Mouse (Mus musculus) erythroblast, embryonic 14.5 days (primary cell): Measurements from ENCODE around the gene Ptges3. TPM values are rescaled to one million over a fixed set of nuclear protein-coding genes. Genes with fewer than 3 reads are reported as not detected.

Experiments used
- H3K27me3 ChIP-seq: 2 replicates; pipeline ENCODE4 v1.6.1; 2012; ENCODE audit warnings: inconsistent platforms; ENCODE audit not compliant: control insufficient read depth
- H3K36me3 ChIP-seq: 2 replicates; pipeline ENCODE4 v1.6.1; 2012; ENCODE audit warnings: mild to moderate bottlenecking, inconsistent platforms; ENCODE audit not compliant: control insufficient read depth
- H3K4me1 ChIP-seq: 2 replicates; pipeline ENCODE4 v1.6.1; 2012; ENCODE audit warnings: inconsistent platforms; ENCODE audit not compliant: control insufficient read depth
- H3K4me3 ChIP-seq: replicated peaks from 2 replicates; pipeline ENCODE3; 2012; ENCODE audit warnings: moderate library complexity, mild to moderate bottlenecking, inconsistent platforms
- H3K9me3 ChIP-seq: 2 replicates; pipeline ENCODE4 v1.6.1; 2012; ENCODE audit warnings: low read length, inconsistent platforms, mixed read lengths; ENCODE audit not compliant: control insufficient read depth
- GATA1 ChIP-seq: IDR thresholded peaks from 2 replicates; pipeline ENCODE4 v1.6.1; 2012; ENCODE audit warnings: low read length, inconsistent platforms, mixed read lengths
- TAL1 ChIP-seq: IDR thresholded peaks from 3 replicates; pipeline ENCODE4 v1.6.1; 2012; ENCODE audit warnings: low read length, inconsistent platforms, mixed read lengths
- polyA plus RNA-seq: library from polyadenylated mRNA; stranded (reverse); fragments of >175 nt; gene quantifications from 2 replicates; pipeline ENCODE4 v1.2.3, GENCODE M21; 2012

Gene Ptges3
- 8.6 and 11.8 TPM in 2 replicates for polyA plus RNA-seq

DNA sequence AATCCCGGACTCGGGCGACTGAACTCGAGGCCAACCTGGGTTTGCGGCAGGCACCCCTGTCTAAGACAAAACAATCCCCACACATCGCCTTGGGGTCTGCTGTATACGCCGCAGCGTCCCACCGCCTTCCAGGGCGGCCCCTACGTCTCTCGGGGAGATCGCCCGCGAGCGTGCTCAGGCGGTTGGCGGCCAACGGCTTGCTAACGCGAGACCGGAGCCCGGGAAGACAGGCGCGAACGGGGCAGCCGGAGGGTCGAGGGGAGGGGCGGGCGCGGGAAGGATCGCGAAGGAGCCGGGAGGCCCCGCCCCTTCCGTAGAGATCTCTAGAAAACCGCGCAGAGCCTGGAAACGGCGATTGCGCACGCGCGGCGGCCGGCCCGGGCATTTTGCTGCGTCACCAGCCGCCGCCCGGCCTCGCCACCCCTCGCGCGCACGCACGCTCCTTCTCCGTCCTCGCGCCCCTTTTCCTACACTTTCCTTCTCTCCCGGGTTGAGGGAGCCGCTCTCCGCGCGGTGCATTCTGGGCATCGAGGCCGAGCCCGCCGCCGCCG, at the start of gene Ptges3:
Ptges3 (plus strand) TSS at position 354 of the 551 bp plus-strand sequence.
- H3K4me1 ChIP-seq = peaks cover 45% of the 10 kb centered on the region
- TF ChIP-seq GATA1 = no peak
- no peak for TF ChIP-seq TAL1
- H3K4me3 ChIP-seq = peak within 1 kb of the TSS; percentile 99
- peaks cover 4% of the 10 kb centered on the region for H3K27me3 ChIP-seq
- H3K9me3 ChIP-seq = no peaks in the 10 kb centered on the region
- peaks cover 28% of the 10 kb centered on the region for H3K36me3 ChIP-seq

DNA sequence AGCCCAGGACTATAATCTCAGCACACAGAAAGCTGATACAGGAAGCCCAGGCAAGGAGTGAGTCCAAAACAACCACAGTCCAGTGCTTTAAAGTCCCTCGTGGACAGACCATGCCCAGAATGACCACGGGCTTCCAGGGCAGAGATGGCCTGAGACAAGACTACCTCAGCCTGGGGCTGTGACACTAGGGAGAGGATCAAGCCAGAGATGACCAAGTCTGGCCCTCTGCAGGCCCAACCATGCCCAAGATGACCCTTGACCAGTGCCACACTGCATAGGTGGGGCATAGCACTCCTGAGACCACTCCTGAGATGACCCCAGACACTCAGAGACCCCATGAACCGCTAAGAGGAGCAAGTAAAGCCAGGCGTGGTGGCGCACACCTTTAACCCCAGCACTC, 49.0 kb upstream of the Ptges3 start:
- TF ChIP-seq GATA1 = no peak
- Histone ChIP-seq H3K27me3 (no peaks in the 10 kb centered on the region), H3K36me3 (no peaks in the 10 kb centered on the region), H3K4me1 (peaks cover 1% of the 10 kb centered on the region), H3K4me3 (no peak overlapping the region), H3K9me3 (no peaks in the 10 kb centered on the region)

GRCm38 (mm10) chr10:128015068-128015934, 43.5 kb upstream of the Ptges3 start, which contains the start of gene Prim1:
Gene Prim1, plus strand, starts transcription at chr10:128015168.
- Histone ChIP-seq H3K27me3 (no peaks in the 10 kb centered on the region), H3K9me3 (no peaks in the 10 kb centered on the region), H3K4me3 (peak within 1 kb of the TSS; percentile 97), H3K4me1 (peaks cover 25% of the 10 kb centered on the region), H3K36me3 (peaks cover 38% of the 10 kb centered on the region)
- TF ChIP-seq TAL1 = no peak
- TF ChIP-seq GATA1 = no peak

DNA sequence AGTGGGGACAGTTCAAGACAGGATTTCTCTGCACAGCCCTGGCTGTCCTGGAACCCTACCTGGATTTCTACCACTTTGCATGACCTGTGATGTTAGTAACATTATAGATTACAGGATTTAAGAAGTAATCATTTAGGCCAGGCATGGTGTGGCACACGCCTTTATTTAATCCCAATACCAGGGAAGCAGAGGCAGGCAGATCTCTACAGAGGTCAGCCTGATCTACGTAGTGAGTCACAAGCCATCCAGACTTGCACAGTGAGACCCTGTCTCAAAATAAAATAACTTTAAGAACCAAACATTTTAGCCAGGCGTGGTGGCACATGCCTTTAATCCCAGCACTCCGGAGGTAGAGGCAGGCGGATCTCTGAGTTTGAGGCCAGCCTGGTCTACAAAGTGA, 36.6 kb upstream of the Ptges3 start:
- H3K9me3 ChIP-seq = no peaks in the 10 kb centered on the region
- peaks cover 4% of the 10 kb centered on the region for H3K4me1 ChIP-seq
- no peak for TF ChIP-seq TAL1
- TF ChIP-seq GATA1 = no peak
- no peaks in the 10 kb centered on the region for H3K27me3 ChIP-seq
- H3K36me3 ChIP-seq = peaks cover 97% of the 10 kb centered on the region
- H3K4me3 ChIP-seq = no peak overlapping the region

- Histone ChIP-seq H3K4me3 (no peak overlapping the region), H3K36me3 (peaks cover 99% of the 10 kb centered on the region)
- TF ChIP-seq GATA1 (no peak), TAL1 (no peak)
Observed at GRCm38 (mm10) chr10:128023496-128023895, 35.3 kb upstream of the Ptges3 start.

GRCm38 (mm10) chr10:128029931-128030330, 28.8 kb upstream of the Ptges3 start:
- peaks cover 74% of the 10 kb centered on the region for H3K36me3 ChIP-seq
- H3K27me3 ChIP-seq = peaks cover 9% of the 10 kb centered on the region

More at GRCm38 (mm10) chr10:128023496-128023895, 35.3 kb upstream of the Ptges3 start:
- Histone ChIP-seq H3K27me3 (no peaks in the 10 kb centered on the region), H3K4me1 (no peaks in the 10 kb centered on the region), H3K9me3 (no peaks in the 10 kb centered on the region)

DNA sequence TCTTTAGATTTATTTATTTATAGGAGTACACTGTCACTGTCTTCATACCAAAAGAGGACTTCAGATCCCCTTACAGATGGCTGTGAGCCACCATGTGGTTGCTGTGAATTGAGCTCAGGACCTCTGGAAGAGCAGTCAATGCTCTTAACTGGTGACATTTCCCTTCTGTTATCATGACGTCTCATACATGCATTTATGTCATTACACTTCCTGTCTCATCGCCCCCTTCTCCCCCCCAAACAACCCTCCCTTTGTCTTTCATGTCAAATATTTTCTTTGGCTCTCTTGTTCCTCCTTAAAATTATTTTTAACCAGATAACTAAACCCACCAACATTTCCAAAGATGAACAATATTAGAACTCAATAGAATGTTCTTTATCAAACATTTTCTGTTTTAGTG, 27.9 kb upstream of the Ptges3 start:
- no peak overlapping the region for H3K4me3 ChIP-seq
- H3K27me3 ChIP-seq = peaks cover 9% of the 10 kb centered on the region
- TF ChIP-seq TAL1 (no peak), GATA1 (no peak)
- H3K36me3 ChIP-seq = peaks cover 65% of the 10 kb centered on the region
- peaks cover 6% of the 10 kb centered on the region for H3K4me1 ChIP-seq
- no peaks in the 10 kb centered on the region for H3K9me3 ChIP-seq

More at GRCm38 (mm10) chr10:128029931-128030330, 28.8 kb upstream of the Ptges3 start:
- H3K9me3 ChIP-seq = no peaks in the 10 kb centered on the region
- TF ChIP-seq GATA1 (no peak), TAL1 (no peak)
- no peak overlapping the region for H3K4me3 ChIP-seq
- H3K4me1 ChIP-seq = peaks cover 5% of the 10 kb centered on the region

- H3K4me3 ChIP-seq = peak overlapping the region; percentile 74
- peaks cover 9% of the 10 kb centered on the region for H3K27me3 ChIP-seq
- H3K4me1 ChIP-seq = peaks cover 55% of the 10 kb centered on the region
- TF ChIP-seq GATA1 = no peak
- no peak for TF ChIP-seq TAL1
- peaks cover 55% of the 10 kb centered on the region for H3K36me3 ChIP-seq
- no peaks in the 10 kb centered on the region for H3K9me3 ChIP-seq
Observed at GRCm38 (mm10) chr10:128036746-128037425, 21.9 kb upstream of the Ptges3 start.

- Histone ChIP-seq H3K36me3 (peaks cover 61% of the 10 kb centered on the region), H3K9me3 (no peaks in the 10 kb centered on the region), H3K27me3 (peaks cover 7% of the 10 kb centered on the region), H3K4me1 (peaks cover 56% of the 10 kb centered on the region), H3K4me3 (peak overlapping the region; percentile 52)
- no peak for TF ChIP-seq GATA1
- no peak for TF ChIP-seq TAL1
Observed at GRCm38 (mm10) chr10:128037921-128038320, 20.8 kb upstream of the Ptges3 start.
